Mouse (Mus musculus) forebrain, embryonic 12.5 days (tissue): ENCODE data around the gene Nek3. TPM values are rescaled to one million over a fixed set of nuclear protein-coding genes. Genes with fewer than 3 reads are reported as not detected.
A peak's percentile ranks its signal among the peaks of the same experiment; 100 is the strongest.

Source experiments
- ATAC-seq: fragments of 200-750 bp; cut with Nextera tagmentation; 2 replicates; pipeline ENCODE4 v1.8.0; 2017; ENCODE audit warnings: moderate TSS enrichment; ENCODE audit not compliant: low FRiP score
- H3K27ac ChIP-seq: fragments of 300-500 bp; sonication (generic); 2 replicates; pipeline ENCODE4 v1.5.1; 2016; ENCODE audit warnings: mild to moderate bottlenecking
- H3K27me3 ChIP-seq: fragments of 300-500 bp; sonication (generic); 2 replicates; pipeline ENCODE4 v1.6.1; 2016; ENCODE audit warnings: mild to moderate bottlenecking
- H3K36me3 ChIP-seq: fragments of 300-500 bp; sonication (generic); replicated peaks from 2 replicates; pipeline ENCODE4 v1.6.1; 2016; ENCODE audit warnings: mild to moderate bottlenecking
- H3K4me1 ChIP-seq: fragments of 300-500 bp; sonication (generic); 2 replicates; pipeline ENCODE4 v1.6.1; 2016
- H3K4me2 ChIP-seq: fragments of 300-500 bp; sonication (generic); 2 replicates; pipeline ENCODE4 v1.6.1; 2016; ENCODE audit warnings: mild to moderate bottlenecking, moderate library complexity
- H3K4me3 ChIP-seq: fragments of 300-500 bp; sonication (generic); replicated peaks from 2 replicates; pipeline ENCODE4 v1.5.1; 2016; ENCODE audit warnings: mild to moderate bottlenecking
- H3K9ac ChIP-seq: fragments of 300-500 bp; sonication (generic); 2 replicates; pipeline ENCODE4 v1.6.1; 2016; ENCODE audit warnings: mild to moderate bottlenecking
- H3K9me3 ChIP-seq: fragments of 300-500 bp; sonication (generic); 2 replicates; pipeline ENCODE4 v1.6.1; 2016
- WGBS: fragments of 180-500 bp; shearing (Covaris S2); methylation state at CpG from one replicate; pipeline ENCODE4 v1.1.7; 2016; 5-methylcytosine and 5-hydroxymethylcytosine counted together
- polyA plus RNA-seq: library from polyadenylated mRNA; unstranded; fragments of >200 nt; fragmentation: Nextera tagmentation; extraction: Ambion mirVana; gene quantifications from 2 replicates; pipeline ENCODE4 v1.2.1, GENCODE M21; 2016

The Nek3 gene
- polyA plus RNA-seq: 6.3 and 6.9 TPM in 2 replicates

- Histone ChIP-seq H3K27ac (peak within 1 kb of the TSS; percentile 78), H3K4me2 (peak within 1 kb of the TSS; percentile 50), H3K4me3 (peak within 1 kb of the TSS; percentile 55), H3K4me1 (0 out of 2 replicates have a peak, but pooled peaks cover 4% of the 10 kb centered on the region), H3K27me3 (no peaks in the 10 kb centered on the region), H3K9ac (peak within 1 kb of the TSS; percentile 57), H3K9me3 (no peaks in the 10 kb centered on the region), H3K36me3 (peaks cover 22% of the 10 kb centered on the region)
- 0% methylated on average over 41 of the region's 43 CpGs for WGBS
- peak; percentile 98 for ATAC-seq
These were observed at the start of gene Nek3 for GRCm38 (mm10) chr8:22166080-22166603. Gene Nek3, minus strand, starts transcription at chr8:22166435.

GRCm38 (mm10) chr8:22214826-22215225, 48.6 kb upstream of the Nek3 start:
- WGBS: 95% methylated on average over 10 of the region's 10 CpGs
- H3K9me3 ChIP-seq: no peaks in the 10 kb centered on the region
- no peak overlapping the region for H3K4me3 ChIP-seq
- no peaks in the 10 kb centered on the region for H3K4me1 ChIP-seq
- no peak for ATAC-seq
- peaks cover 70% of the 10 kb centered on the region for H3K36me3 ChIP-seq
- no peak overlapping the region for H3K4me2 ChIP-seq
- no peak overlapping the region for H3K9ac ChIP-seq
- H3K27ac ChIP-seq: no peak overlapping the region
- H3K27me3 ChIP-seq: no peaks in the 10 kb centered on the region

- no peak overlapping the region for H3K4me2 ChIP-seq
- H3K4me3 ChIP-seq: no peak overlapping the region
- H3K9me3 ChIP-seq: no peaks in the 10 kb centered on the region
- WGBS: 55% methylated on average over 5 of the region's 5 CpGs
- H3K36me3 ChIP-seq: peaks cover 39% of the 10 kb centered on the region
- no peak overlapping the region for H3K9ac ChIP-seq
- no peak for ATAC-seq
- no peaks in the 10 kb centered on the region for H3K27me3 ChIP-seq
- no peaks in the 10 kb centered on the region for H3K4me1 ChIP-seq
- no peak overlapping the region for H3K27ac ChIP-seq
These were observed 42.8 kb upstream of the Nek3 start for GRCm38 (mm10) chr8:22209012-22209411.

- Histone ChIP-seq H3K9me3 (no peaks in the 10 kb centered on the region), H3K36me3 (peaks cover 37% of the 10 kb centered on the region), H3K27ac (no peak overlapping the region), H3K9ac (no peak overlapping the region), H3K4me3 (no peak overlapping the region), H3K27me3 (no peaks in the 10 kb centered on the region), H3K4me2 (no peak overlapping the region), H3K4me1 (no peaks in the 10 kb centered on the region)
- 83% methylated on average over 4 of the region's 4 CpGs for WGBS
- ATAC-seq: no peak
These were observed 41.3 kb upstream of the Nek3 start for GRCm38 (mm10) chr8:22207535-22207934.

- Histone ChIP-seq H3K4me1 (peaks cover 3% of the 10 kb centered on the region), H3K36me3 (peaks cover 25% of the 10 kb centered on the region), H3K4me3 (no peak overlapping the region), H3K9me3 (no peaks in the 10 kb centered on the region; the same call in 1 of the 2 replicates), H3K4me2 (no peak overlapping the region), H3K27ac (no peak overlapping the region), H3K27me3 (no peaks in the 10 kb centered on the region), H3K9ac (no peak overlapping the region)
- WGBS: 97% methylated on average over 8 of the region's 8 CpGs
- ATAC-seq: no peak
These were observed 33.2 kb upstream of the Nek3 start for GRCm38 (mm10) chr8:22199481-22199880.

GRCm38 (mm10) chr8:22197914-22198313, 31.7 kb upstream of the Nek3 start:
- Histone ChIP-seq H3K27ac (no peak overlapping the region), H3K4me2 (no peak overlapping the region), H3K36me3 (peaks cover 25% of the 10 kb centered on the region), H3K4me1 (peaks cover 13% of the 10 kb centered on the region), H3K4me3 (no peak overlapping the region), H3K9ac (no peak overlapping the region), H3K27me3 (no peaks in the 10 kb centered on the region), H3K9me3 (no peaks in the 10 kb centered on the region; the same call in 1 of the 2 replicates)
- no peak for ATAC-seq
- 96% methylated on average over 6 of the region's 6 CpGs for WGBS

- H3K9ac ChIP-seq: peak overlapping the region; percentile 92
- H3K27ac ChIP-seq: peak overlapping the region; percentile 97
- peak overlapping the region; percentile 77 for H3K4me3 ChIP-seq
- H3K4me1 ChIP-seq: peaks cover 13% of the 10 kb centered on the region
- no peaks in the 10 kb centered on the region for H3K27me3 ChIP-seq
- H3K9me3 ChIP-seq: no peaks in the 10 kb centered on the region
- WGBS: 18% methylated on average over 12 of the region's 12 CpGs
- no peaks in the 10 kb centered on the region; the same call in 1 of the 2 replicates for H3K36me3 ChIP-seq
- ATAC-seq: peak; percentile 47; the same call in 1 of the 2 replicates
- peak overlapping the region; percentile 66 for H3K4me2 ChIP-seq
These were observed 27.3 kb upstream of the Nek3 start for GRCm38 (mm10) chr8:22193432-22194010.

- Histone ChIP-seq H3K4me2 (peak within 1 kb of the TSS; percentile 66), H3K9me3 (no peaks in the 10 kb centered on the region), H3K36me3 (no peaks in the 10 kb centered on the region; the same call in 1 of the 2 replicates), H3K4me1 (peaks cover 13% of the 10 kb centered on the region), H3K4me3 (peak within 1 kb of the TSS; percentile 77), H3K27me3 (no peaks in the 10 kb centered on the region), H3K9ac (peak within 1 kb of the TSS; percentile 92), H3K27ac (peak within 1 kb of the TSS; percentile 97)
- peak; percentile 95 for ATAC-seq
- WGBS: under 1% methylated on average over 60 of the region's 73 CpGs
These were observed 26.6 kb upstream of the Nek3 start, which contains the start of gene Vps36 for GRCm38 (mm10) chr8:22192660-22193431. Gene Vps36, plus strand, starts transcription at chr8:22192809.

GRCm38 (mm10) chr8:22185431-22186397, 19.5 kb upstream of the Nek3 start, which contains the start of gene Ckap2:
Gene Ckap2, minus strand, starts transcription at chr8:22185819.
- Histone ChIP-seq H3K27me3 (no peaks in the 10 kb centered on the region), H3K36me3 (no peaks in the 10 kb centered on the region), H3K4me2 (peak within 1 kb of the TSS; percentile 61), H3K9ac (peak within 1 kb of the TSS; percentile 63), H3K4me1 (peaks cover 12% of the 10 kb centered on the region), H3K4me3 (peak within 1 kb of the TSS; percentile 60), H3K27ac (peak within 1 kb of the TSS; percentile 82), H3K9me3 (no peaks in the 10 kb centered on the region)
- 3% methylated on average over 63 of the region's 63 CpGs for WGBS
- ATAC-seq: peak; percentile 98

- ATAC-seq: peak; percentile 75
- Histone ChIP-seq H3K4me1 (peaks cover 12% of the 10 kb centered on the region), H3K9me3 (no peaks in the 10 kb centered on the region), H3K36me3 (0 out of 2 replicates have a peak, but pooled peaks cover 3% of the 10 kb centered on the region), H3K4me3 (peak overlapping the region; percentile 60), H3K4me2 (peak overlapping the region; percentile 61), H3K9ac (peak overlapping the region; percentile 63), H3K27ac (peak overlapping the region; percentile 82), H3K27me3 (no peaks in the 10 kb centered on the region)
- 0% methylated on average over 3 of the region's 3 CpGs for whole genome bisulfite sequencing
These were observed 18.6 kb upstream of the Nek3 start for GRCm38 (mm10) chr8:22184884-22185283.

- 97% methylated on average over 7 of the region's 7 CpGs for WGBS
- no peaks in the 10 kb centered on the region for H3K4me1 ChIP-seq
- H3K36me3 ChIP-seq: peaks cover 56% of the 10 kb centered on the region
These were observed 9.7 kb upstream of the Nek3 start for GRCm38 (mm10) chr8:22175966-22176365.

More at GRCm38 (mm10) chr8:22175966-22176365, 9.7 kb upstream of the Nek3 start:
- Histone ChIP-seq H3K9me3 (no peaks in the 10 kb centered on the region), H3K4me3 (no peak overlapping the region), H3K9ac (no peak overlapping the region), H3K4me2 (no peak overlapping the region), H3K27me3 (no peaks in the 10 kb centered on the region), H3K27ac (no peak overlapping the region)
- no peak for ATAC-seq
